Mouse (Mus musculus): ENCODE data around the gene Gm38431. TPM values are rescaled to one million over a fixed set of nuclear protein-coding genes. Genes with fewer than 3 reads are reported as not detected.
"Not testable (repeated sequence)": the region's sequence is repeated elsewhere in the genome, so short reads cannot be mapped to it uniquely, and the experiment has no call there.

Gene Gm38431
- total and polyA plus RNA-seq, 2 experiments from 2014 or later, result 0.38 to 5.8 TPM

DNA sequence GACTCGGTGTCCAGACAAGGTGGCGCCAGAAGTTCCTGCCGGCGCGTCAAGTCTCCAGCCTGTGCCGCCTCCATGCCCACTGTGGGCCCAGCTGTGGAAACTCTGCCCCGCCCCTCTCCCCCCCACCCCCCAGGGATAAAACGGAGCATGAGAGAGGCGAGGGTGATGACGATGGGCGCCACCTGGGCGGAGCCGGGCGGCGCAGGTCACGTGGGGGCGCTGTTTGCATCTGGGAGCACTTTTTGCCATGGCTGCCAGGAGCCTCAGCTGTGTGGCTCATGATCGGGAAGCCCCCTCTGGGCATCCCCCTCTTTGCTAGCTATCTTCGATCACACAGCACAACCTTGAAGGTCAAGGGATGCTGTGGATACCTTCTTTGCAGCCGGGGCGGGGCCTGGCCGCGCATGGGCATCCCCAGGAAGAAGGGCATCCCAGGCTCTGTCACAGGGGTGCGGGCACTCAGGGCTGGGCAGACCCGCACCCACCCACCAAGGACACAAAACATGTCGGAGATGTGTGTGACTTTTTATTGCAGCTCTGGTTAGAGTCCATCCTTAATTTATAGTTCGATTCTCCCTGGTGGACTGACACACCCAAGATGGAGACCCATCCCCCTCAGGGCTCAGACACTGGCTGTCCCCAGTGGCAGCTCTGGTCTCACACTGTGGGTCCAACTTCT lies 24.7 kb downstream of the Gm38431 start, which contains the start of gene Zglp1:
Gene Zglp1 (minus strand): TSS at position 88 of the 679 bp plus-strand sequence.
- no peak within 1 kb of the TSS for H3K9ac ChIP-seq (replicated peaks; ENCODE audit: low read length, poor library complexity, severe bottlenecking)
- WGBS, result 92% methylated on average over 24 of the region's 27 CpGs
- TF ChIP-seq CTCF (IDR thresholded peaks at IDR 0.05), result no peak
- no peaks in the 10 kb centered on the region for H3K27me3 ChIP-seq (ENCODE audit: insufficient read depth, low read length)
- DNase-seq (ENCODE audit: low spot score) (no peak), ATAC-seq (ENCODE audit: low FRiP score) (no peak)
- no peak within 1 kb of the TSS for H3K27ac ChIP-seq (ENCODE audit: low read depth, low read length)
- H3K9me3 ChIP-seq (ENCODE audit: low read length), result no peaks in the 10 kb centered on the region
- no peak within 1 kb of the TSS for H3K4me2 ChIP-seq (ENCODE audit: low read depth, low read length, poor library complexity, severe bottlenecking)
- 0 out of 2 replicates have a peak, but pooled peaks cover under 1% of the 10 kb centered on the region for H3K4me1 ChIP-seq (ENCODE audit: insufficient read depth, low read length)
- no peak within 1 kb of the TSS for H3K4me3 ChIP-seq (ENCODE audit: low read depth, low read length)
- H3K36me3 ChIP-seq (ENCODE audit: insufficient read depth, low read length), result peaks cover 31% of the 10 kb centered on the region

DNA sequence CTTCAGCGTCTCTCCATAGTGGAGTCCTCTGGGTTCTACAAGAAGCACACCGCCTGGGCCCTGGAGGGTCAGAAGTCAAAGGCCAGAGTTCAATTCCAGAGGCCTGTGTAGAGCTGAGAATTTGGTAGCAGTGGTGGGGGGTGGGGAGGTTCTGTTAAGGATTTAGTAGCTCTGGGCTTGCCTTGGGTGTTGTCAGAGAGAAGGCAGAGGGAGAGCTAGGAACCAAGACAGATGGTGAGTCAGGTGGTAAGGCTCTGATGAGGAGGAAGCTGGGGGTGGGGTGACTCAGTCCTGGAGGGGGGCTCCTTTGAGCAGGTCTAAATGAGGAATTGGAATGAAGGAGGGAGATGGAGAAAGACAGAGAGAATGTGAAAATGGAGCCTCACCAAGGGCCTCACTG lies 28.9 kb downstream of the Gm38431 start:
- H3K4me2 ChIP-seq (ENCODE audit: low read depth, low read length, poor library complexity, severe bottlenecking), result no peak overlapping the region
- H3K9me3 ChIP-seq (ENCODE audit: low read length), result no peaks in the 10 kb centered on the region
- H3K4me3 ChIP-seq (ENCODE audit: low read depth, low read length), result no peak overlapping the region
- ATAC-seq (ENCODE audit: low FRiP score) (no peak), DNase-seq (ENCODE audit: low spot score) (no peak)
- no peak for TF ChIP-seq CTCF (IDR thresholded peaks at IDR 0.05)
- no peak overlapping the region for H3K9ac ChIP-seq (replicated peaks; ENCODE audit: low read length, poor library complexity, severe bottlenecking)
- H3K4me1 ChIP-seq (ENCODE audit: insufficient read depth, low read length), result no peaks in the 10 kb centered on the region
- WGBS, result 89% methylated on average over 2 of the region's 2 CpGs
- H3K36me3 ChIP-seq (ENCODE audit: insufficient read depth, low read length), result peaks cover 32% of the 10 kb centered on the region
- H3K27me3 ChIP-seq (ENCODE audit: insufficient read depth, low read length), result no peaks in the 10 kb centered on the region
- H3K27ac ChIP-seq (ENCODE audit: low read depth, low read length), result no peak overlapping the region

DNA sequence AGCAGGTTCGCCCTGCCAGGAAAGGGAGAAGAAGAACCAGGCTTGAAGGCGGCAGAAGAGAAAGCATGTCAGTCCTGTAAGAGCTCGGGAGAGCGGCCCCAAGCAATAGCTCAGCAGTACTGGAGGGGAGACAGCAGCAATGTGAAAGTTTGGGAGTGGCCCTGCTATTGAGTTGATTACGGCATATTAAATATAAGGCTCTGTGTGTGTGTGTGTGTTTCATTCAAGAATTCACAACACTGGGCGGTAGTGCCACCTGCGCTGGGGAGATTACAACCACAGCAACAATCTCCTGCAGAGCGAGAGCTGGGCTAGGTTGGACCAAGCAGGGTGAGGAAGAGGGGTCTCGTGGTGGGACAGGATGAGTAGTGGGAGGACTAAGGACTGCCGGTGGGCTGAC lies 40.2 kb downstream of the Gm38431 start:
- H3K9me3 ChIP-seq (ENCODE audit: low read length), result no peaks in the 10 kb centered on the region
- no peak for TF ChIP-seq CTCF (IDR thresholded peaks at IDR 0.05)
- no peak overlapping the region for H3K4me2 ChIP-seq (ENCODE audit: low read depth, low read length, poor library complexity, severe bottlenecking)
- H3K36me3 ChIP-seq (ENCODE audit: insufficient read depth, low read length), result no peaks in the 10 kb centered on the region
- ATAC-seq (ENCODE audit: low FRiP score) (no peak), DNase-seq (ENCODE audit: low spot score) (no peak)
- H3K27ac ChIP-seq (ENCODE audit: low read depth, low read length), result no peak overlapping the region
- no peaks in the 10 kb centered on the region for H3K4me1 ChIP-seq (ENCODE audit: insufficient read depth, low read length)
- H3K4me3 ChIP-seq (ENCODE audit: low read depth, low read length), result no peak overlapping the region
- H3K9ac ChIP-seq (replicated peaks; ENCODE audit: low read length, poor library complexity, severe bottlenecking), result no peak overlapping the region
- no peaks in the 10 kb centered on the region for H3K27me3 ChIP-seq (ENCODE audit: insufficient read depth, low read length)
- whole genome bisulfite sequencing, result 65% methylated on average over 10 of the region's 10 CpGs

DNA sequence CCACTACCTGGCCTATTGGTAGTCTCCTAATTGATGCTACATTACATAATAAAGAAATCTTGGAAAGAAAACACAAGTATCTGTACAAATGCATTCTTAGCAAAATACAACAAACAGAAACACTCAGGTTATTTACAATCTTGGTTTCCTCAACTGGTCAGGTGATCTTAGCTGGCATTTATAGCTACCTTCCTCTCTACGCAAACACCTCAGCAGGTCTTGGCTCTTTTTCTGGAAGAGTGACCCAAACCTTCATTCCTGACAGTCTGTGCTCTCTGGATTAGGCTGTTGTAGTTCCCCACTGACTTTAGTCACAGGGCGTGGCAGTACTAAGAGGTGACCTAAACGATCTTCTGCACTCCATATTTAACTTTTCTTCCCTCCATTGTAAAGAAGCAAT lies 46.6 kb downstream of the Gm38431 start:
- no peak overlapping the region for H3K9ac ChIP-seq (replicated peaks; ENCODE audit: low read length, poor library complexity, severe bottlenecking)
- DNase-seq (ENCODE audit: low spot score) (no peak), ATAC-seq (ENCODE audit: low FRiP score) (no peak)
- H3K36me3 ChIP-seq (ENCODE audit: insufficient read depth, low read length), result no peaks in the 10 kb centered on the region
- H3K4me2 ChIP-seq (ENCODE audit: low read depth, low read length, poor library complexity, severe bottlenecking), result no peak overlapping the region
- no peaks in the 10 kb centered on the region for H3K27me3 ChIP-seq (ENCODE audit: insufficient read depth, low read length)
- H3K4me1 ChIP-seq (ENCODE audit: insufficient read depth, low read length), result no peaks in the 10 kb centered on the region
- WGBS, result 82% methylated on average over 3 of the region's 3 CpGs
- no peak for TF ChIP-seq CTCF (IDR thresholded peaks at IDR 0.05)
- H3K9me3 ChIP-seq (ENCODE audit: low read length), result no peaks in the 10 kb centered on the region
- H3K27ac ChIP-seq (ENCODE audit: low read depth, low read length), result no peak overlapping the region
- H3K4me3 ChIP-seq (ENCODE audit: low read depth, low read length), result no peak overlapping the region

DNA sequence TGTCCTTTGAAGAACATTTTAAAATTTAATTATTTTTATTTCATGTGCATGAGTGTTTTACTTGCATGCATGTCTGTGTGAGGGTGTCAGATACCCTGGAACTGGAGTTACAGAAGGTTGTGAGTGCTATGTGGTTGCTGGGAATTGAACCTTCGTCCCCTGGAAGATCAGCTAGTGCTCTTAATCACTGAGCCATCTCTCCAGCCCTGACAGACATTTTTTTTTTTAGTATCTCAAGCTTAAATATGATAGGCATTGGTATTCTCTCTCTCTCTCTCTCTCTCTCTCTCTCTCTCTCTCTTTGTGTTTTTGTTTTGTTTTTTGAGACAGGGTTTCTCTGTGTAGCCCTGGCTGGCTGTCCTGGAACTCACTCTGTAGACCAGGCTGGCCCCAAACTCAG lies 47.0 kb downstream of the Gm38431 start:
- 42% methylated on average over 1 of the region's 1 CpGs for WGBS

DNA sequence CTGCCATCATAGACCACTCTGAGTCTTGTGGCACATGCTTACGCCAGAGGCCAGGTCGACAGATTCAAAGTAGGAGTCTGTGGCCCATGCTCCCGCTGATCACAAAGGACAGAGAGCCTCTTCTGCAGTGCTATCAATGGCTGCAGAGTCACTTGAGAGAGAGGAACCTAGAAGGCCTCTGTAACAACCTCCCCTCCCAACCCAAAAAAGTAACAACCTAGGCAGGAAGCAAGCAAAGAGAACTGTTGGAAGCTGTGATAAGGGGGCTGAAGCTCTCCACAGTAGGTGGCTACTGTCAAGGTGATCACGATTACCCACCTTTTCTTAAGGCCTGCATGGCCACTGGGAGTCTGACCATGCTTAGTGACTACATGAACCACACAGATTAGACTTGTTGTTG lies 48.2 kb downstream of the Gm38431 start:
- DNase-seq (ENCODE audit: low spot score), result no peak
- no peak overlapping the region for H3K4me3 ChIP-seq (ENCODE audit: low read depth, low read length)
- WGBS, result 90% methylated on average over 4 of the region's 4 CpGs
- ATAC-seq (ENCODE audit: low FRiP score), result no peak
- no peak overlapping the region for H3K4me2 ChIP-seq (ENCODE audit: low read depth, low read length, poor library complexity, severe bottlenecking)
- no peaks in the 10 kb centered on the region for H3K9me3 ChIP-seq (ENCODE audit: low read length)
- no peak for TF ChIP-seq CTCF (IDR thresholded peaks at IDR 0.05)
- peaks cover 3% of the 10 kb centered on the region; the same call in 1 of the 2 replicates for H3K27me3 ChIP-seq (ENCODE audit: insufficient read depth, low read length)
- H3K36me3 ChIP-seq (ENCODE audit: insufficient read depth, low read length), result no peaks in the 10 kb centered on the region
- H3K4me1 ChIP-seq (ENCODE audit: insufficient read depth, low read length), result 0 out of 2 replicates have a peak, but pooled peaks cover under 1% of the 10 kb centered on the region
- no peak overlapping the region for H3K9ac ChIP-seq (replicated peaks; ENCODE audit: low read length, poor library complexity, severe bottlenecking)
- H3K27ac ChIP-seq (ENCODE audit: low read depth, low read length), result no peak overlapping the region

More for the DNA sequence above, 47.0 kb downstream of the Gm38431 start:
- not testable (repeated sequence) for H3K9ac ChIP-seq (replicated peaks; ENCODE audit: low read length, poor library complexity, severe bottlenecking); H3K27ac ChIP-seq (ENCODE audit: low read depth, low read length); H3K9me3 ChIP-seq (ENCODE audit: low read length); H3K27me3 ChIP-seq (ENCODE audit: insufficient read depth, low read length); H3K4me3 ChIP-seq (ENCODE audit: low read depth, low read length); H3K4me1 ChIP-seq (ENCODE audit: insufficient read depth, low read length); DNase-seq (ENCODE audit: low spot score); H3K4me2 ChIP-seq (ENCODE audit: low read depth, low read length, poor library complexity, severe bottlenecking); ATAC-seq (ENCODE audit: low FRiP score); H3K36me3 ChIP-seq (ENCODE audit: insufficient read depth, low read length)
